Mouse (Mus musculus) ES-Bruce4 (cell line): ENCODE data around the gene Pbx1.

Experiments
- CTCF ChIP-seq: IDR thresholded peaks from one replicate; pipeline ENCODE4 v1.8.1; 2011; ENCODE audit warnings: low read depth, low read length
- POLR2A ChIP-seq: IDR thresholded peaks from one replicate; pipeline ENCODE4 v1.8.1; 2011; ENCODE audit warnings: low read length; ENCODE audit not compliant: insufficient read depth

- TF ChIP-seq CTCF (no peak), POLR2A (no peak)
Observed at GRCm38 (mm10) chr1:168299181-168299580, 132.9 kb downstream of the Pbx1 start.
